Mouse (Mus musculus) adrenal gland, adult 18-20 months (tissue): ENCODE measurements around the gene Rom1. TPM values are rescaled to one million over a fixed set of nuclear protein-coding genes. Genes with fewer than 3 reads are reported as not detected.

Source experiments
- DNase-seq, 2 experiments: peaks; one replicate each; pipeline ENCODE4 v3.0.0; 2021 to 2022; ENCODE audit warnings: low spot score in 2 of 2
- total RNA-seq, 2 experiments: library from RNA; stranded (reverse); gene quantifications; 1 replicate in 1 of 2; 2 replicates in 1 of 2; pipeline ENCODE4 v1.2.3; 2021

Gene Rom1
- total RNA-seq, 2 experiments from 2014 or later: 29.8 to 49.2 TPM

GRCm38 (mm10) chr19:8943047-8943446 lies 13.9 kb upstream of the Rom1 start:
- DNase-seq: no peak

- peak in 1 of 2 experiments; percentile 39 for DNase-seq
Observed at GRCm38 (mm10) chr19:8942276-8942964, 13.3 kb upstream of the Rom1 start.

GRCm38 (mm10) chr19:8941515-8942217 lies 12.5 kb upstream of the Rom1 start, which contains the start of gene Mta2:
TSS of gene Mta2 (plus strand) at chr19:8941875.
- peak; percentile 91 to 92 for DNase-seq

- no peak for DNase-seq
Observed at GRCm38 (mm10) chr19:8941136-8941514, 12.0 kb upstream of the Rom1 start.

GRCm38 (mm10) chr19:8940526-8941133 lies 11.5 kb upstream of the Rom1 start:
- no peak for DNase-seq

- no peak for DNase-seq
Observed at GRCm38 (mm10) chr19:8936736-8937135, 7.6 kb upstream of the Rom1 start.

GRCm38 (mm10) chr19:8930771-8931170 lies 1.6 kb upstream of the Rom1 start:
- DNase-seq: no peak

GRCm38 (mm10) chr19:8930117-8930516 lies 961 bp upstream of the Rom1 start:
- DNase-seq: no peak

- DNase-seq: peak; percentile 36 to 41
Observed at GRCm38 (mm10) chr19:8928689-8929223, 400 bp downstream of the Rom1 start.

GRCm38 (mm10) chr19:8927891-8928525 lies 1.1 kb downstream of the Rom1 start:
- no peak for DNase-seq

GRCm38 (mm10) chr19:8926766-8927165 lies 2.4 kb downstream of the Rom1 start:
- DNase-seq: no peak

- DNase-seq: no peak
Observed at GRCm38 (mm10) chr19:8921741-8922140, 7.4 kb downstream of the Rom1 start.

- no peak for DNase-seq
Observed at GRCm38 (mm10) chr19:8920836-8921291, 8.3 kb downstream of the Rom1 start.

- peak; percentile 92 to 93 for DNase-seq
Observed at GRCm38 (mm10) chr19:8920073-8920736, 9.0 kb downstream of the Rom1 start, which contains the start of gene B3gat3. TSS of gene B3gat3 (plus strand) at chr19:8920374.

- DNase-seq: no peak
Observed at GRCm38 (mm10) chr19:8919684-8920072, 9.5 kb downstream of the Rom1 start.

GRCm38 (mm10) chr19:8919000-8919399 lies 10.2 kb downstream of the Rom1 start:
- no peak for DNase-seq

GRCm38 (mm10) chr19:8914212-8914611 lies 14.9 kb downstream of the Rom1 start:
- no peak for DNase-seq

GRCm38 (mm10) chr19:8911810-8912209 lies 17.3 kb downstream of the Rom1 start:
- DNase-seq: no peak

GRCm38 (mm10) chr19:8908531-8908930 lies 20.6 kb downstream of the Rom1 start:
- no peak for DNase-seq

GRCm38 (mm10) chr19:8903412-8903811 lies 25.7 kb downstream of the Rom1 start:
- DNase-seq: no peak

- DNase-seq: no peak
Observed at GRCm38 (mm10) chr19:8899079-8899478, 30.1 kb downstream of the Rom1 start.
